Mouse (Mus musculus) T-cell, adult 2 months (primary cell): ENCODE results near the gene Edaradd.

Experiments
- DNase-seq: peaks from one replicate; pipeline ENCODE4 v3.0.0; 2022; ENCODE audit warnings: low spot score

Edaradd gene

DNA sequence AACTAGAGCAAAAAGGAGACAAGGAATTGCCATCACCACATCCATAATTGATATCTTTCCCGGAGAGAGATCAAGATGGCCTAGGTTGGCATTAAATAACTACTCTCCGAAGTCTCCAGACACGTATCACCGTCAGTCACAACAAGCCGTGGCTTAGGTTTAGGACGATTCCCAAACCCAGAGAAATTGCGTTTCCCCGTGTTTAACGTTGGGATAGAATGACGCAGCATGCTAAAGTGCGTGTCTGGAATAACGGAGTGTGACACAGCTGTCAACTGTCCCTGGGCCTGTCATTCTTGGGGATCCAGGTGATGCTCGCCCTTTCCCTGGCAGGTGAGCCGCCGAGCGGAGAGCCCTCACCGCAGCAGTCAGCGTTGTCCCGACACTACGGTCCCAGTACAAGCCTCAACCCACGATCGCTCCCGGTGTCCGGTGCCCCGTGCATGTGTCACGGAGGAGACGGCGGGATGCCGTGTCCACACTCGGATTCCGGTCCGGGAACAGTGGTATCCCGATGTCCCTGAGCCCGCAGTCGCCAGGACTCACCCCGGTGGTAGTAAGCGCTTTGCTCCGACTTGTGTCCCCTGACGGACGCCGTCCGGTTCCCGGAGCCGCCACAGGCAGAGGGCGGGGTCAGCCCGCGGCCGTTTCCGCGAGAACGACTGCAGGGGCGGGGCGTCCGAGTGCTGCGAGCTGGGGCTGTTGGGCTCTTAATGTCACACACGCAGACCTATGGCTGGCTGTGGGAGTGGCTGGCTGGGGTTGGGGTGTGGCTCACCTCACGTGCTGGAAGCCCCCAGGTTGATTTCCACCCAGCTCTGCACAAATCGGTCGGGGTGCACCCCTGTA is 59.1 kb downstream of the Edaradd start:
- DNase-seq, result peak; percentile 89

DNA sequence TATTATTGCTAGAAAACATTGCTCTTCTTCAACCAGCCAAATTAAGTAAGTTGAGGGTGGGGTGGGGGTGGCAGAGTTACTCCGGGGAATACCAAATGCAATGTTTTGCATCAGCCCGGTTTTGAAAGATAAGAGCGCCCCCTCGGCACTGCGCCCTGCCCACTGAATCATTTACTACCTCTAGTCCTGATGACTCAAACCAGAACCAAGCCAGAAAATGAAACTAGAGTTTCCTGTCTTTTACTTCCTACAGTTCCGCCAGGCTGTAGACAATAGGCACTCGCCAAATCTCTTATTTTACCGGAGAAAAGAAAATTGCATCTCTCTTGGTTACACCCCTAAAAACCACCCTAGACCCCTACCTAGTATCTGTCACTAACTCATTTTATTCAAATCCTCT is 59.8 kb downstream of the Edaradd start:
- DNase-seq, result peak; percentile 72

DNA sequence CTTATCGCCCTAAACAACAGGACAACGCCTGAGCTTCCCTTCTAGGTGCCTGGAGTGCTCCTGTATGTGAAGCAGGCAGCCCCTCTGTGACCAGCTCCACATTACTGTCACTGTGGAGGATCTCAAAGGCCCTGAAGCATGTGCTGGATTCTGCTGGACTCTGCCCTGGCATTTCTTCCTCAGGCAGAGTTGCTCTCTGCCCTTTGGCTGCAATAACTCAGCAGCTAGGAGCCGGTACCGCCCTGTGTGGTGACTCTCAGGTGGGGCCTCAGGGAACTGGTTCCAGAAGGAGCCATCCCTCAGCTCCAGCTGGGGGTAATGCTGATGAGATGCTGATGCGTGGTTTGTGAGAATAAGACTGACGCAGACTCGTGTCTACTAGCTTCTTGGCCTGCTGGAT is 63.5 kb downstream of the Edaradd start:
- no peak for DNase-seq

DNA sequence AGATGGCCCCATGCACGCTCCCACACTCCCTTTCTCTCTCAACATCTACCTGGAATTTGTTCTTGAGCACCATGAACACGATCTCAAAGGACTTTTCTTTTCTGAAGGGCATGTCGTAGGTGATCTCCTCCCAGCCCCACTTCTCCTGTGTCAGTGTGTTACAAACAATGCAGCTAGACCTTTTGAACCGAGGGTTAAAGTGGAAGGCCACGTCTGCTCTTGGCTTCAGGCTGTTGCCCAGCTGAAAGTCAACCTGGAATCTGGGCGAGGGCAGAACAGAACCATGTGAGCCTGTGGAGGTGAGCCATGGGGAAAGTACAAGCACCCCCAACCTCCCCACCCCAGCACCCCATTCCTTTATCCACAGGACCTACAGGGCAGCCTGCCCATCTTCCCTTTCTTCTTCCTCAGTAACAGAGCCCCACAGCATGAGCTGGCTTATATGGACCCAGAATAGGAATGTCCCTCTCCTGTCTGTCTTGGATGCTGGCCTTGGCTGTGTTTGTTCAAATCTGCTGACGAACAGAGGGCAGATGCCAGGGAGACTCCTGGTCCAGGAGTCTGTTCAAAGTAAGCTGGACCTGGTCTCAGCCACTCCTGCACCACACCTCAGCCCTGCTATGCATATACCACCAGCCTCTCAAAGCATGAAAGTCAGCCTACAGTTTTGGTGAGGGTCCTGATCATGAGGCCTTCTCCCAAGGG is 65.4 kb downstream of the Edaradd start:
- DNase-seq, result no peak

DNA sequence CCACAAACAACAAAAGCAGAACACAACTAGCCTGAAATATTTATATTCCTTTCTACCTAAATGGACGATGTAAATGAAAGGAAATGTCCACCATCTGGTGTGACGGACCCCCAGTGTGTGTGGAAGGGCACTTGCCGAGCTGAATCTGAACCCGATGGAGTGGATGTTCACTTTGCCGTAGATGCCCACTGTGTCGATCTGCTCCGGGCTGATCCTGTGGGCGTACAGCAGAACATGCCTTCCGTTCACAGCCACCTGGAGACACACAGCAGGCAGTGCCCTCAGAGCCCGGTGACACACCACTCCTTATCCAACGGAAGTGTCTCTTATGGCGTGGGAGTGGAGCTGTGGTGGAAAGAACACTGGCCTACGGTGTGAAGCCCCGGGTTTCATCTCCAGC is 67.1 kb downstream of the Edaradd start:
- DNase-seq, result no peak

DNA sequence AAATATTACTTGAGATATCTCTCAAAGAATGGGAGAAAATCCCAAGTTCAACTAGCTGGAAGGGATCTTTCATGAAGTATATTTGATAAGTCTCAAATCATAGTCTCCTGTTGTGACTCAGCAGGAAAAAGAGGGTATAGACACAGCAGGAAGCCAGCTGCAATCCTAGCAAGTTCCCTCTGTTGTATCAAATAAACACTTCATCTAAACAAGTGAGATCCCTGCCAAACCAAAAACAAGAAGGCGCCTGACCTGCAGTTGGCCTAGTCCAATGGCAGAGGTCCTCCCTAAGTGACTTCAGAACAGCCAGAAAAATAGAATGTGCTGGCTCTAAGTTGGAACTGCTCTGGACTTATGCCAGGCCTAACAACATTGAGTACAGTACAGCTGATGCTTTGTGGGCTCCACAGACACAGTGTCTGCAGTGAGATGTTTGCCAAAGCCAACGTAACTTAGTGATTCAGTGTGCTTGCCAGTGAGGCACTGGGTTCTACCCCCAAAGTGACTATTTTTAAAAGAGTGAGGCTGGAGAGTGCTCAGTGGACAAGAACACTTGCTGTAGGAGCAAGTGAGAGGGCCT is 78.1 kb downstream of the Edaradd start:
- DNase-seq, result no peak

DNA sequence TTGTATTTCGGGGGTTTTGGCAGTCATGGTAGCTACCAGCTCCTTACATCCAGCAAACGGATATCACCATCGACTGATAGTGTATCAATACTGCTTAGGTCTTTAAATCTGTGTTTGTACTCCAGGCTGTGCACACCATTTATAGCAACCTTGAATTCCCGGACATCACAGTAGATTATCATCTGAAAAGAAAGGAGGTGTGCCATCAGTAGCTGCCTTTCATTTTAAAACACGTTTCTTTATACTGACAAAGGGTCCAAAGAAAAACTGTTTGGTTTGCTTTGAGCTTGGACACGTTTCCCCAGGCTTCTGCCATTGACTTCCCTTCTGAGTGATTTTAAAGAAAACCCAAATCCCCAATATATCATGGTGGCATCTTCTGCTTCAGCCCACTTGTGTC is 79.4 kb downstream of the Edaradd start:
- DNase-seq, result no peak

DNA sequence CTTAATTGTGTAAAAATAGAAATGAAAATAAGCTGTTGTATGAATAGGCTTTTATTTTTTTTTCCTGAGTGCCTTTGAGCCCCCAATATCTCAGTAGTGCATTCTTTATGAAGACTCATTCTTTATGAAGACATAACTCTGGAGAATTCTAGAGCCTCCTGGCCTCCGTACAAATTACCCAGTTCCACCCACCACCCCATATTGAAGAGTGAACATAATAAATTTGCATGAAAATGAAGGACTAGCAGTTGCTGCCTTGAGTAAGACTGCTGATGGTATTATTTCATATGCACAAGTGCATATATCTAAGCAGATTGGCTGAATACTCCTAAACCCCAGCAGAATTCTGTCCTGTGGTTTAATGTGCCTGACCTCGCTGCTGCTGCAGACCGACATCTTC is 80.7 kb downstream of the Edaradd start:
- no peak for DNase-seq

DNA sequence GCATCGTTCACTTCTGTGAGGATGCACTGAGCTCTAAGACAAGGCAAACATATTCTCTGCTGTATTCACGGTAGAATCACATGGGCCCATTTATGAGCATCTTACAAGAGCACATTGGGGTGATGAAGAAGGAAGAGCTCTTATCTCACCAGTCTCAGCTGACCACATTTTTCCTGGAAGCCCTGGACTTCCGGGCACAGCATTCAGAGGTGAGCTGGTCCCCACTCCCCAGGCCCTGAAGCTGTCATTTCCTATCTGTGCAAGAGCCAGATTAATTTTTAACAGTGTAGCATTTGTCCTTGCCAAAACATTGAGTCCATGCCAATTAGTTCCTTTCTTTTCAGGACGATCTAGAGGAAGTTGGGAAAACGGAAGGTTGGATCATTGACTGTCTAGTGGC is 86.4 kb downstream of the Edaradd start:
- DNase-seq, result no peak

DNA sequence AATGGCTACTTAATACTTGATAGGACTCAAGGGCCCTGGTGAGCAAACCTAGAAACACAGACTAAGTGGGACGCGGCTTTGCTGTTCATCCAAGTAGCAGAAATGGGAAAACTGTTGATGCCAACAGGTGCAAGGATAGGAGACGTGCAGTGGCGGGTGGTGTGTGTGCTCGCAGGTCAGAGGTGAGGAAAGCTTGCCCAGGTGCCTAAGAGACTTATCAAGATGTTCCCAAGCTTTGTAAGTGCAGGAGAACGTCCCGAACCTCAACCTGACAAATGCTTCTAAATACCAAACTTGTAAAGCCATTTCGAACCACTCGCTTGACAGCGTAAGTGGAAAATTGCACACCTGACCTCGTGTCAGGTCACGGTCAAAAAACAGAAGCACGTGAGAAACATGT is 91.7 kb downstream of the Edaradd start:
- DNase-seq, result no peak
